Mouse (Mus musculus): Measurements from ENCODE around the gene Polr1e.
A peak's percentile ranks its signal among the peaks of the same experiment; 100 is the strongest.
"Not testable (repeated sequence)": the region's sequence is repeated elsewhere in the genome, so short reads cannot be mapped to it uniquely, and the experiment has no call there.

Gene Polr1e

GRCm38 (mm10) chr4:45005452-45005851 is 12.9 kb upstream of the Polr1e start:
- no peak for DNase-seq (ENCODE audit: low read depth, low spot score)

- DNase-seq (ENCODE audit: low read depth, low spot score), result peak; percentile 56
These were observed 7.5 kb upstream of the Polr1e start for GRCm38 (mm10) chr4:45010806-45011415.

- DNase-seq (ENCODE audit: low read depth, low spot score), result peak; percentile 87
These were observed 6.7 kb upstream of the Polr1e start for GRCm38 (mm10) chr4:45011581-45012104.

DNA sequence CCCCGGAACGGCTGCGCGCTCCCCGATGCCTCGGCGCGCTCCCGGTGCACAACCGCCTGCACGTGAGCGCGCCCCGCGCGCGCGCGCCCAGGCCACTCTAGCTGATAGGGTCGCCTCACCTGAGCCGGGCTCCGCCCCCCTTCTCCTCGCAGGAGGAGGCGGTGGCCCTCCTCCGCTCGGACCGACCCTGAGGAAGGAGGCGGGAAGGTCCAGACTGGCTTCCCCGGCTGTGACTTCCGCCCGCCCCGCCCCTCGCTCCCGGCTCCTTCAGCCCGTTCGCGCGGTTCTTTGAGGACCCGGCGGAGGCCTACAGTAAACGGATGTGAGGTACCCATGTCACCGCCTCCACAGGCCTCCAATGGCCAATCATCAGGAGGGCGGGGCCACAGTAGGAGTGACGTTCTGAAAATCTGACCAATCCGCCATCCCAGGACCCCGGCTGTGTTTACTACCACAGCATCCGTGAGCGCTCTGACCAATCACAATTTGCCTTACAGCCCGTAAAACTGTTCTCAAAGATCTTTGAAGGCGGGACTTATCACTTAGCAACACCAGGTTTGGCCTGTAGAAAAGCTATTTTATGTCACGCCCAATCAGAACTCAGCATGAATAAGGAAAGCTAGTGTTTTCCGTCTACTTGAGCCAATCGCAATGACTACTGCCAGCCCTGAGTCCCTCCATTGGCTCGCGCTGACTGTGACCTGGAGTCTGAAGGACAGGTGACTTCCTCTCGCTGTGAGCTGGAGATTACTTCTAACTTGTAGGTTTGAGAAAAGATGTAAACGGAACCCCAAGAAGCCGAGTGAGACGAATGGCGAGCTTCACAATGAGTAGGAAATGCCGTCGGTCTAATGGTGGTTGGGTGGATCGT is 6.0 kb upstream of the Polr1e start, which contains the start of gene Zbtb5:
Gene Zbtb5, minus strand, starts transcription at position 308 of the 871 bp plus-strand sequence.
- DNase-seq (ENCODE audit: low read depth, low spot score), result peak; percentile 100

- no peak for DNase-seq (ENCODE audit: low read depth, low spot score)
These were observed 5.4 kb upstream of the Polr1e start for GRCm38 (mm10) chr4:45013031-45013431.

GRCm38 (mm10) chr4:45013537-45013936 is 4.8 kb upstream of the Polr1e start:
- no peak for DNase-seq (ENCODE audit: low read depth, low spot score)

DNA sequence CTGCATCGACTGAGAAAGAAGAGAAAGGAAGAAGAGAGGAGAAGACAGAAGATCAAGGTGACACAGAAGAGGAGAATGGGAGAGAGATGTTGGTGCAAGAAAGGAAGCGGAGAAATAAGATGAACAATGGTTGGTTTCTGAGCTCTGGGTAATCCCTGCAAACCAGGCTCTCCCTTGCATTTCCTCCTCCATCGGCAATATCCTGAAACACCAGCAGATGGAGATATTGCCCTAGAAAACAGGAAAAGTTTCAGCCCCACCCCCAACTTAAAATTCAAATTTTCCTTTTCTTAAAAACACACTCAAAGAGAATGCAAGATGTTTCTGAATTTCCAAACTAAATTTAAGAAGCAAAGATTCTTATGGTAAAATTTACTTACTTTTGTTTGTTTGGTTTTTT is 2.8 kb upstream of the Polr1e start:
- peak; percentile 66 for DNase-seq (ENCODE audit: low read depth, low spot score)

DNA sequence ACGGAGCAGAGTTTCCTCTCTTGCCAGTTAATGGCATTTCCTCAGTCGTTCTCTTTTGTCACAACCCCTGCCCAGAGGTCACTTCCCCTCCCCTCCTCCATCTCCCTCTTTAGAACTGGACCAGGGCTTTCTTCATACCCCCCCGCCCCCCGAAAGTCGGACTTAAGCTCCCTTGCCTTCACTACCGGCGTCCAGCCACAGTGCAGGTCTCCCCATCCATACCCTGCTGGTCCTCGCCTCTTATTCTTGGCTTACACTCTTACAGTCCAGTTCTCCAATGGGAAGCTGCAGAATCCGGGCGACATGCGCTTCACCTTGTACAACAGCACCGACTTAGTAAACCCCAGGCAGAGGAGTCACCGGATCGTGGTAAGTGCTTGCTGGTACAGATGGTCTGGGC is 626 bp downstream of the Polr1e start:
- DNase-seq (ENCODE audit: low read depth, low spot score), result peak; percentile 43

- DNase-seq (ENCODE audit: low read depth, low spot score), result no peak
These were observed 8.1 kb downstream of the Polr1e start for GRCm38 (mm10) chr4:45026459-45026858.

- DNase-seq (ENCODE audit: low read depth, low spot score), result no peak
These were observed 14.2 kb downstream of the Polr1e start for GRCm38 (mm10) chr4:45032586-45032985.

DNA sequence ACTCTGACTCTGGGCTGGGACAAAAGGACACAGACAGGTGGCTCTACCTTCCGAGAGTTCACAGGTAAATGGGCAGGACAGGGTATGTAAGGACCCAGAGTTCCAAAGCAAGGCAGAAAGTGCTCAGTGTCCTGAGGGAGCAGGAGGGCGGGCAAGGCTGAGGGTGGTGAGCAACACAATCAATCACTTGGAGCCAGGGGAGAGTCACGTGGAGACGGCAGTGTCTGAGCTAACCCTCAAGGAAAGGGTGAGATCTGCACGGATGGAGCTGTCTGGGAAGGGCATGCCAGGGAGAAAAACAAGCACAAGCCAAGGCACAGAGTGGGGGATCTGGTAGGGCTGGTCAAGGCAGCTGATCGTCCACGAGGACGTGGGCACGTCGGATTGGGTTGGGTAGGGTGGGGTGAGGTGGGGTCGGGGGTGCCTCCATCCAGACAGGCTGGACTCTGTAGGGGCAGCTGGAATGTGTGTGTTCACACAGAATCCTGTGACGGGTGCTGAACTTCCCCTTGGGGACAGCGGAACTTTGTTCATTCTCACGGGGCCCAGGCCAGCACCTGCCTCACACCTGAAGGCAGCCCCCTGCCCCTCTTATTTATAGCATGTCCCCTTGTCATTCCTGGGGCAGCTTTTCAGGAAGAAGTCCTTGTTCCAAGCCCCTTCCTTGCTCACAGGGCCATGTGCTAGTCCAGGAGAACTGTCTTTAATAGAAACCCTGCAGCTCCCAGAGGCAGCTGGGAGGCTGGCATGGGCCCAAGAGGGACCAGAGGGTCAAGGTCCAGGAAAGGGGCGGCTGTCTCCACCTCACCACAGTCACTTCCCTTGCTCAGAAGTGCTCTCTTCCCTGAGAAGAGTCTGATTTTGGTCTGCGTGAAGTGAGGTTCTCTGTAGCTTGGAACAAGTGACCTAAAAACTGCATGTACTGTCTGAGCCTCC is 16.6 kb downstream of the Polr1e start:
- no peak for DNase-seq (ENCODE audit: low read depth, low spot score)

DNA sequence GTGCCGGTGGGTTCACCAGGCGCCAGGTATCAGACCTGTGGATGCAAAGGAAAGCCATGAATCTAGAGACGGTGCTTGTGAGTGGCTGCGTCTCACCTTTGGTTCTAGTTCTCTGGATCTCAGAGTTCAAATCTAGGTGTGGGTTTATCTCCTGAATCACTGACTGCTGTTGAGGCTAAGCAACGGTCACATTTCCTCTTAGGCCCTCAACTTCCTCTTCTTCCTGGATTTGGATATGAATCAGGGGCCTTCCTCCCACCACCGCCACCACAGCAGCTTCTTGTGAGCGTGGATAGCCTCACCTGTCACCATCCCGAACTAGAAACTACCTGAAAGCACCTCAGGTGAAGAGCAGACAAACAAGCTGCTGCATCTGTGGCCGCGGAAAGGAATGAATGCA is 17.7 kb downstream of the Polr1e start:
- DNase-seq (ENCODE audit: low read depth, low spot score), result no peak

DNA sequence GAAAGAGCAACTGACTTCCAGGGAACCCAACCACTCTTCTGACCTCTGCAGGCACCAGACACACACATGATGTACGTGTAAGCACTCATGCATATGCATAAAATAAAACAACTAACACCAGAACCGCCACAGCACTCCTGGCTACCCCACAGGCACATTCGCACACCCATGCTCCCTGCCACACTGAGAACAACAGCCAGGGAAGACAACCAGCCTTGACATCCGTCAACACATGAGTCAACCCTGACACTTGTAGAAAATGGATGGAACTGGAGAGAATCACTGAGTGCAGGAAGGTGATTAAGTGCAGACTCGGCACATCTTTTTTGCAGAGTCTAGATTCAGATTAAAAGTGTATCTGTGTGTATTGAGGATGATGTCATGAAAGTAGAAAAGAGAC is 18.2 kb downstream of the Polr1e start:
- no peak for DNase-seq (ENCODE audit: low read depth, low spot score)

- DNase-seq (ENCODE audit: low read depth, low spot score), result no peak
These were observed 19.4 kb downstream of the Polr1e start for GRCm38 (mm10) chr4:45037455-45038410.

DNA sequence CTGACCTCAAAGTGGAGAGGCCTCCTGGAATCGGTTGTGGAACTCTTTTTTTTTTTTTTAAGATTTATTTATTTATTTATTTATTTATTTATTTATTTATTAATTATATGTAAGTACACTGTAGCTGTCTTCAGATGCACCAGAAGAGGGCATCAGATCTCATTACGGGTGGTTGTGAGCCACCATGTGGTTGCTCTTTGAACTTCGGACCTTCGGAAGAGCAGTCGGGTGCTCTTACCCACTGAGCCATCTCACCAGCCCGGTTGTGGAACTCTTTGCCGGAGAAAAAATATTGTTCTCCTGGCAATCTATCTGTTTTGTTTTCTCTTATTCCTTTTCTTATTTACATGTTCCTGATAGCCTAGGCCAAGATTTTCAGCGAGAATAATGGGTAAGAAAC is 20.5 kb downstream of the Polr1e start:
- peak; percentile 67 for DNase-seq (ENCODE audit: low read depth, low spot score)

GRCm38 (mm10) chr4:45039546-45039945 is 21.2 kb downstream of the Polr1e start:
- not testable (repeated sequence) for DNase-seq (ENCODE audit: low read depth, low spot score)

DNA sequence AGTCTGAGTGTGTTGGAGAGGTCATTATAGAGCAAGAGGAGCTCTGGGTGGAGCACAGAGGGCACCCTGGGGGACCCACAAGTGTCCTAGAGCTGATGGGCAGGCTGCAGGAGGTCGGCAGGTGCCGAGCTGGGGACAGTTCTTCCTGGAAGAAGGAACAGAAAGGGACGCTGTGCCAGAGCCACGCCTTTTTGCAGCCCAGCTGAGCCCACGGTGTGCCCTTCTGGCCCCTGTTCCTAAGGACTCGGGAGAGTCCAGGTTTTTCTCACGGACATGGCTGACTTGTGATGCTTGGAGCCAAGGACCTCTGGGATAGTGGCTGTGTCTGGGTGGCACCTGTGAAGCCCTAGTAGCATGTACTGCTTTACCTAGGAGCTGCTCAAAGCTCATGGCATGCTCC is 22.4 kb downstream of the Polr1e start:
- no peak for DNase-seq (ENCODE audit: low read depth, low spot score)

DNA sequence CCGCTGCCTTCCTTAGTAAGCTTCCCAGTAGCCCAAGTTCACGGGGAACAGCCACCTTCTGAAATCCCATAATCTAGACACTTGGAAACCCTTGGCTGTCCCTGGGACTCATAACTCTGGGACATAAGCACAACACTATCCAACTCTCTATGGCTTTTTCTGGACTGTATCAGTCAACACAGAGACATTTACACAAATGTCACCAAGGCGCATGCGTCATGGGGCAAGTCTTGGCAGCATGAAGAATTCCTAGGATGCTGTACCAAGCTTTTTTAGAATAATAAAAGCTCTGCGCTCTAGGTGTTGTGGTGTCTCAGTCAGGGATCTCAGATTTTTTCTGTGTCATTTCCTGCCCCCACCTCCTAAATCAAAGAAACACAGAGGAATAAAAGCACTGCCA is 28.3 kb downstream of the Polr1e start:
- DNase-seq (ENCODE audit: low read depth, low spot score), result no peak

- DNase-seq (ENCODE audit: low read depth, low spot score), result no peak
These were observed 29.0 kb downstream of the Polr1e start for GRCm38 (mm10) chr4:45047286-45047887.

DNA sequence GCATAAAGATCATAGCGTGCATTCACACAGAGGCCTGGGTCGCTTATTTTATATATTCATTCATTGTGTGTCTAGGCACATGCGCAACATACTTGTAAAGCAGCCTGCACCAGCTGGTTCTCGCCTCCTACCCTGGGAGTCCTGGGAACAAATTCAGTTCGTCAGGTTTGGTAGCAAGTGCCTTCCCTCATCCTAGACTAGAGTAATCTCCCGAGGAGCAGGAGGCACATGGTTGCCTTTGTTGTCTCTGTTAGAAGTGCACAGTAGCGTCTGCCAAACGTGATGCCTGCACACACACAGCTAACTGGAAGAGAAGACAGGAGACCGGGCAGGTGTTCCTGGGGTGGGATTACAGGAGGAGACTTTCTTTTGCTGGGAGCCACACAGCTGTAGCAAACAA is 29.6 kb downstream of the Polr1e start:
- no peak for DNase-seq (ENCODE audit: low read depth, low spot score)

Measured in A20 (cell line).